Mouse (Mus musculus) ES-Bruce4 (cell line): ENCODE data around the gene Rpl23.

ENCODE experiments used
- CTCF ChIP-seq: IDR thresholded peaks from one replicate; pipeline ENCODE4 v1.8.1; 2011; ENCODE audit warnings: low read depth, low read length
- EP300 ChIP-seq: IDR thresholded peaks from 2 replicates; pipeline ENCODE4 v1.6.1; 2011; ENCODE audit warnings: low read depth, low read length; ENCODE audit not compliant: insufficient read depth
- POLR2A ChIP-seq: IDR thresholded peaks from one replicate; pipeline ENCODE4 v1.8.1; 2011; ENCODE audit warnings: low read length; ENCODE audit not compliant: insufficient read depth

- TF ChIP-seq POLR2A, result no peak
- TF ChIP-seq EP300, result no peak
- TF ChIP-seq CTCF, result peak; percentile 22
Measured at GRCm38 (mm10) chr11:97777129-97777529, 5.1 kb downstream of the Rpl23 start.
